Mouse (Mus musculus) intestine, postnatal 0 days (tissue): ENCODE results near the gene Riox2. TPM values are rescaled to one million over a fixed set of nuclear protein-coding genes. Genes with fewer than 3 reads are reported as not detected.
"Not testable (repeated sequence)": the region's sequence is repeated elsewhere in the genome, so short reads cannot be mapped to it uniquely, and the experiment has no call there.

Experiments used
- ATAC-seq: fragments of 200-750 bp; cut with Nextera tagmentation; 2 replicates; pipeline ENCODE4 v1.8.0; 2017; ENCODE audit warnings: mild to moderate bottlenecking, moderate TSS enrichment, moderate library complexity
- H3K27ac ChIP-seq: fragments of 300-500 bp; sonication (generic); 2 replicates; pipeline ENCODE4 v1.5.1; 2014; ENCODE audit warnings: mild to moderate bottlenecking, low read depth, low read length, moderate library complexity
- H3K27me3 ChIP-seq: fragments of 300-500 bp; sonication (generic); replicated peaks from 2 replicates; pipeline ENCODE4 v1.6.1; 2014; ENCODE audit warnings: low read length, mixed read lengths; ENCODE audit not compliant: control insufficient read depth, insufficient read depth
- H3K36me3 ChIP-seq: fragments of 300-500 bp; sonication (generic); 2 replicates; pipeline ENCODE4 v1.6.1; 2014; ENCODE audit warnings: mild to moderate bottlenecking, moderate library complexity; ENCODE audit not compliant: control insufficient read depth, insufficient read depth
- H3K4me1 ChIP-seq: fragments of 300-500 bp; sonication (generic); replicated peaks from 2 replicates; pipeline ENCODE4 v1.6.1; 2014; ENCODE audit warnings: antibody characterized with exemption, low read length, mixed read lengths; ENCODE audit not compliant: control insufficient read depth, insufficient read depth
- H3K4me2 ChIP-seq: fragments of 300-500 bp; sonication (generic); replicated peaks from 2 replicates; pipeline ENCODE4 v1.6.1; 2014; ENCODE audit warnings: low read depth, mild to moderate bottlenecking, moderate library complexity
- H3K4me3 ChIP-seq: fragments of 300-500 bp; sonication (generic); 2 replicates; pipeline ENCODE4 v1.5.1; 2014; ENCODE audit warnings: low read depth, low read length
- H3K9ac ChIP-seq: fragments of 300-500 bp; sonication (generic); 2 replicates; pipeline ENCODE4 v1.6.1; 2014; ENCODE audit warnings: mild to moderate bottlenecking, low read depth, low read length
- H3K9me3 ChIP-seq: fragments of 300-500 bp; sonication (generic); 2 replicates; pipeline ENCODE4 v1.6.1; 2016; ENCODE audit warnings: mixed run types; ENCODE audit not compliant: control insufficient read depth
- CTCF ChIP-seq: sonication (generic); IDR thresholded peaks from 2 replicates; pipeline ENCODE4 v1.5.1; 2016; ENCODE audit warnings: low read depth, mild to moderate bottlenecking, control low read depth, antibody characterized with exemption, moderate library complexity
- WGBS: fragments of 180-500 bp; shearing (Covaris S2); extraction: QIAGEN DNeasy Blood & Tissue Kit; methylation state at CpG from one replicate; pipeline ENCODE4 v1.1.7; 2014; 5-methylcytosine and 5-hydroxymethylcytosine counted together
- polyA plus RNA-seq: library from polyadenylated mRNA; unstranded; fragments of >200 nt; fragmentation: Nextera tagmentation; extraction: Ambion mirVana; gene quantifications from 2 replicates; pipeline ENCODE4 v1.2.1, GENCODE M21; 2015

Gene Riox2
- polyA plus RNA-seq, 1 experiment from 2014 or later, result 13.6 TPM

- no peak overlapping the region for H3K4me2 ChIP-seq
- ATAC-seq, result no peak
- H3K27me3 ChIP-seq, result no peaks in the 10 kb centered on the region
- no peaks in the 10 kb centered on the region for H3K4me1 ChIP-seq
- no peak overlapping the region for H3K27ac ChIP-seq
- WGBS, result 90% methylated on average over 5 of the region's 5 CpGs
- TF ChIP-seq CTCF, result no peak
- no peak overlapping the region for H3K4me3 ChIP-seq
- no peaks in the 10 kb centered on the region for H3K9me3 ChIP-seq
- H3K9ac ChIP-seq, result no peak overlapping the region
- H3K36me3 ChIP-seq, result no peaks in the 10 kb centered on the region
These were observed 19.8 kb upstream of the Riox2 start for GRCm38 (mm10) chr16:59451813-59452212.

GRCm38 (mm10) chr16:59459259-59459861 is 12.2 kb upstream of the Riox2 start:
- H3K27ac ChIP-seq, H3K4me2 ChIP-seq, H3K36me3 ChIP-seq, H3K4me3 ChIP-seq, ATAC-seq, H3K27me3 ChIP-seq, H3K4me1 ChIP-seq, H3K9me3 ChIP-seq, H3K9ac ChIP-seq: not testable (repeated sequence)
- 73% methylated on average over 5 of the region's 5 CpGs for WGBS

GRCm38 (mm10) chr16:59463567-59463966 is 8.0 kb upstream of the Riox2 start:
- no peak for ATAC-seq
- WGBS, result 75% methylated on average over 4 of the region's 4 CpGs
- no peak for TF ChIP-seq CTCF
- no peak overlapping the region for H3K27ac ChIP-seq
- no peaks in the 10 kb centered on the region for H3K36me3 ChIP-seq
- H3K4me1 ChIP-seq, result no peaks in the 10 kb centered on the region
- H3K9ac ChIP-seq, result no peak overlapping the region
- H3K9me3 ChIP-seq, result no peaks in the 10 kb centered on the region
- no peaks in the 10 kb centered on the region for H3K27me3 ChIP-seq
- no peak overlapping the region for H3K4me2 ChIP-seq
- H3K4me3 ChIP-seq, result no peak overlapping the region

GRCm38 (mm10) chr16:59463973-59464372 is 7.6 kb upstream of the Riox2 start:
- no peak overlapping the region for H3K4me2 ChIP-seq
- no peak for ATAC-seq
- no peak overlapping the region for H3K9ac ChIP-seq
- H3K27ac ChIP-seq, result no peak overlapping the region
- H3K27me3 ChIP-seq, result no peaks in the 10 kb centered on the region
- no peak for TF ChIP-seq CTCF
- 86% methylated on average over 6 of the region's 6 CpGs for WGBS
- H3K36me3 ChIP-seq, result no peaks in the 10 kb centered on the region
- no peaks in the 10 kb centered on the region for H3K4me1 ChIP-seq
- H3K4me3 ChIP-seq, result no peak overlapping the region
- no peaks in the 10 kb centered on the region for H3K9me3 ChIP-seq

GRCm38 (mm10) chr16:59469846-59470245 is 1.7 kb upstream of the Riox2 start:
- 81% methylated on average over 1 of the region's 1 CpGs for WGBS
- Histone ChIP-seq H3K4me1 (no peaks in the 10 kb centered on the region), H3K9ac (no peak overlapping the region), H3K27me3 (no peaks in the 10 kb centered on the region), H3K9me3 (no peaks in the 10 kb centered on the region), H3K36me3 (no peaks in the 10 kb centered on the region), H3K4me2 (no peak overlapping the region), H3K4me3 (no peak overlapping the region), H3K27ac (no peak overlapping the region)
- ATAC-seq, result no peak
- no peak for TF ChIP-seq CTCF

GRCm38 (mm10) chr16:59472546-59472945 is 971 bp downstream of the Riox2 start:
- peaks cover 10% of the 10 kb centered on the region for H3K36me3 ChIP-seq
- WGBS, result 43% methylated on average over 6 of the region's 6 CpGs
- H3K4me3 ChIP-seq, result peak overlapping the region; percentile 89
- no peak overlapping the region for H3K27ac ChIP-seq
- no peaks in the 10 kb centered on the region for H3K9me3 ChIP-seq
- ATAC-seq, result no peak
- no peaks in the 10 kb centered on the region for H3K4me1 ChIP-seq
- H3K9ac ChIP-seq, result no peak overlapping the region
- TF ChIP-seq CTCF, result no peak
- peak overlapping the region; percentile 88 for H3K4me2 ChIP-seq
- H3K27me3 ChIP-seq, result no peaks in the 10 kb centered on the region

GRCm38 (mm10) chr16:59474788-59475187 is 3.2 kb downstream of the Riox2 start:
- Histone ChIP-seq H3K9ac (no peak overlapping the region), H3K4me1 (no peaks in the 10 kb centered on the region), H3K27ac (no peak overlapping the region), H3K4me3 (no peak overlapping the region), H3K36me3 (peaks cover 10% of the 10 kb centered on the region), H3K9me3 (no peaks in the 10 kb centered on the region), H3K4me2 (no peak overlapping the region), H3K27me3 (no peaks in the 10 kb centered on the region)
- WGBS, result 18% methylated on average over 1 of the region's 1 CpGs
- peak; percentile 95 for TF ChIP-seq CTCF
- no peak for ATAC-seq
